Mouse (Mus musculus) adipose tissue, adult 10 weeks (tissue): ENCODE measurements around the gene Apoc3. TPM values are rescaled to one million over a fixed set of nuclear protein-coding genes. Genes with fewer than 3 reads are reported as not detected.

ENCODE experiments used
- polyA plus RNA-seq: library from polyadenylated mRNA; stranded (reverse); fragments of 350-450 nt; fragmentation: Illumina TruSeq; extraction: RNeasy Lipid Tissue Mini Kit (QIAGEN cat#74804); gene quantifications from one replicate; pipeline ENCODE4 v1.2.3, GENCODE M21; 2014; ENCODE audit warnings: low read depth, low replicate concordance

The Apoc3 gene
- polyA plus RNA-seq: 5.3 TPM

GRCm38 (mm10) chr9:46235596-46235648, at the start of gene Apoc3:
Gene Apoc3, minus strand, starts transcription at chr9:46235636.

DNA sequence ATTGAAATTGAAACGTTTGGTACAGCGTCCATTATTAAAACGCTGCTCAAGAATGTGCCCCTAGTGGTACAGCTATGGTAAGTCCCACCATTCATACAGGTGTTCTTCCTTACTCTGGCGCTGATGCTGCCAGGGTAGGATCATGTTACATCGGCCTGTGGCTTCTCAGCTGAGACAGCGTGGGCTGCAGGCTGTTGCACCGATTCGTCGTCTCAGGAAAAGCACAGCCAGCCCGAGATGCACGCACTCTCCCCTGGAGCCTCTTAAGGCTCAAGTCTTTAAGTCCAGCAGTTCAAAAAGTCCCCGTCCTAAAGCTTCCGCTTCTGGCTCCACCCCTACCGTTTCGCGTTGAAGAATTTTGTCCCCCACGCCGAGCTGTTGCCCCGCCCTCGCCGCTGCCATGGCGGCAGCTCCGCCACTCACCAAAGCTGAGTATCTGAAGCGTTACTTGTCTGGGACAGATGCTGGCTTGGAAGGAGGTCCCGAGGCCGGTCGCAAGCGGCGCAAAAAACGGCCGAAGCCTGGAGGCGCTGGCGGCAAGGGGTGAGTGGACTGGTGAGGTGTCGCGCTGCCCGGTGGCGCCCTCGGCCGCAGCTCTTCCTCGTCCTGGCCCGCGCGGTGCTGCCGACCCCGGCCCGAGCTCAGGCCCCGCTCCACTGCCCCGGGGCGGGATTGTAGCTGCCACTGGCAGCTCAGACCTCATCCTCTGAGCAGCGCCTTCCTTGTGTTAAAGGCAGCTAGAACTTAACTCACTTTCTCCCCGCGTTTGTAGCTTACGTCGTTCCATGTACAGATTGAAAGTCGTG, 47.4 kb upstream of the Apoc3 start, which contains the start of gene Bud13:
TSS of gene Bud13 (plus strand) at position 378 of the 806 bp plus-strand sequence.

DNA sequence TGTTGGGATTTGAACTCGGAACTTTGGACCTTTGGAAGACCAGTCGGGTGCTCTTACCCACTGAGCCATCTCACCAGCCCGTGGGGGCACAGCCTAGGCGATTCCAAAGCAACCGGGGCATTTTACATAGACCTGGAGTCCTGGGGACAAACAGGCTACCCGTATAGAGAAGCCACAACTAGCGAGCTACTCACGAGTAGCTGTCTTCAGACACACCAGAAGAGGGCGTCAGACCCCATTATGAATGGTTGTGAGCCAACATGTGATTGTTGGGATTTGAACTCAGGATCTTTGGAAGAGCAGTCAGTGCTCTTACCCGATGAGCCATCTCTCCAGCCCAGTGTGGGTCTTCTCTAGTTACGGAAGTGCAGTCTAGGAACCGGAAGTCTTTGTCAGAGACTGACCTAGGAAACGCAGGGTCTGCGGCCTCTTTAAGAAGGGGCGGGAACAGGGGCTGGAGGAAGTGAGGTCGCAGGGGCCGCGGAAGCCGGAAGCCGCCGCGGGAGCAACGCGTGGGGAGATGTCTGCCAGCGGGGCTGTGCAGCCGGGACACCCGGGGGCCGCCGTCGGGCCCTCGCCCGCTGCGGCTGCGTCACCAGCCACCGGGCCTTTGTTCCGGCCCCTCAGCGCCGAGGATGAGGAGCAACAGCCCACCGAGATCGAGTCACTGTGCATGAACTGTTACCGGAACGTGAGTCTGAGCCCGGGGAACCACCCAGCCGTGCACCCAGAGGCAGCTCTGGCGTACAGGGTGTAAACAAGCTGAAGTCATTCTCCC, 37.4 kb upstream of the Apoc3 start, which contains the start of gene Zpr1:
TSS of gene Zpr1 (plus strand) at position 388 of the 778 bp plus-strand sequence.

DNA sequence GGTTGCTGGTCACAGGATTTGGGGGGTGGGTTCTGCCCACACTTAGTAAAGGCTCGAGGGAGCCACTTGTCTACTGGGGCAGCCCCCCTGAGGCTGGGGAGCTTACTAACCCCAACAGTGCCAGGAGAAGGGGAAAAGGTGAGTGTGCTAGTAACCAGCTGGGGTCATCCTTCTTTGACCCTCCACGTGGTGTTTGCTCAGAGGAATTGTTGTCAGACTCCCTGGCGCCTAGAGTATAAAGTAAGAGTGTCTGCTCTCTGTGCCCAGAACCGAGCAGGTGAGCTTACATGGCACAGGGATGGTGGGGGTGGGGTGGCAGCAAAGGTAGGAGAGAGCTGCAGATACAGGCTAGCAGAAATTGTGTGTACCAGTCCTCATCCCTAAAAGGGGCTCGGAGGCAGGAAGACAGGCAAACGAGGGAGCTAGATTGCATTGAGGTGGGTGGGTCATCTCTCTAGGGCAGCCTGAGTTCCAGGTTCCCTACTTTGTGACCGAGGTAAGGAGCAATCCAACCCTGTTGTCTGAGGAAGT, 33.0 kb upstream of the Apoc3 start, which contains the start of gene Apoa5:
TSS of gene Apoa5 (plus strand) at position 291 of the 531 bp plus-strand sequence.

GRCm38 (mm10) chr9:46240526-46241153, 5.2 kb upstream of the Apoc3 start, which contains the start of gene Apoa4:
Gene Apoa4, plus strand, starts transcription at chr9:46240696.

DNA sequence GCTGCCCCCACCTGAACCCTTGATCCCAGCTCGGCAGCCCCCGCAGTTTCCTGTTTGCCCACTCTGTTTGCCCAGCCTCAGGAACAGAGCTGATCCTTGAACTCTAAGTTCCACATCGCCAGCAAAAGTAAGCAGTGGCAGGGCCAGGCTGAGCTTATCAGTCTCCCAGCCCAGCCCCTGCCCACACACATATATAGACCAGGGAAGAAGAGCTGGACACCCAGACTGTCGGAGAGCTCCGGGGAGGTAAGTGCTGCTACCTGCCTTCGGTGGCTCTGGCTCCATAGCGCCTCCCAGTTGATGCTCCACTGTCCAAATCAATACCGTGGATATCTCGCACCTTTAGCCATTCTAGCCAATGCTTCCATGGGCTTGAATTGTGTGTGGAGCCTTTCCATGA, 6.9 kb downstream of the Apoc3 start, which contains the start of gene Apoa1:
TSS of gene Apoa1 (plus strand) at position 90 of the 400 bp plus-strand sequence.

Other genes starting within 250 kb of the Apoc3 start
- 48.7 TPM for gene Pafah1b2, start 222.9 kb downstream of the Apoc3 start, polyA plus RNA-seq
- 23.2 TPM for gene Sik3, start 222.8 kb downstream of the Apoc3 start, polyA plus RNA-seq
- 1.2 TPM for gene Apoa1, start 7.1 kb downstream of the Apoc3 start, polyA plus RNA-seq
- gene Apoa4, start 5.1 kb upstream of the Apoc3 start, polyA plus RNA-seq: not detected
- gene Apoa5, start 33.0 kb upstream of the Apoc3 start, polyA plus RNA-seq: not detected
- gene Zpr1, start 37.4 kb upstream of the Apoc3 start, polyA plus RNA-seq: 26.5 TPM
- 6.9 TPM for gene Bud13, start 47.4 kb upstream of the Apoc3 start, polyA plus RNA-seq
- 2.1 TPM for gene 4931429L15Rik, start 84.3 kb upstream of the Apoc3 start, polyA plus RNA-seq